Mouse (Mus musculus): Measurements from ENCODE around the gene Sox13.

- TF ChIP-seq POLR2A (IDR thresholded peaks at IDR 0.05; ENCODE audit: control insufficient read depth, low read depth, low read length): no peak
- no peak for TF ChIP-seq CTCF (IDR thresholded peaks at IDR 0.05; ENCODE audit: control insufficient read depth, insufficient read depth, insufficient replicate concordance, low read depth, low read length)
These were observed 36.5 kb downstream of the Sox13 start for GRCm38 (mm10) chr1:133387539-133388268.

Data from testis, adult 2 months (tissue).